Mouse (Mus musculus): ENCODE results near the gene Dip2b. TPM values are rescaled to one million over a fixed set of nuclear protein-coding genes. Genes with fewer than 3 reads are reported as not detected.

Gene Dip2b
- polyA plus RNA-seq (2015; fragmentation: Illumina TruSeq; extraction: RNeasy Lipid Tissue Mini Kit (QIAGEN cat#74804); ENCODE audit: insufficient read depth, low replicate concordance): 22.6 TPM

GRCm38 (mm10) chr15:100038470-100038971 is at the start of gene Dip2b:
Gene Dip2b, plus strand, starts transcription at chr15:100038664.

GRCm38 (mm10) chr15:100227663-100228534 is 189.4 kb downstream of the Dip2b start, which contains the start of gene Atf1:
Gene Atf1, plus strand, starts transcription at chr15:100227819.

Other genes starting within 250 kb of the Dip2b start
- 42.1 TPM for gene Lima1, start 163.2 kb upstream of the Dip2b start, polyA plus RNA-seq (2015; fragmentation: Illumina TruSeq; extraction: RNeasy Lipid Tissue Mini Kit (QIAGEN cat#74804); ENCODE audit: insufficient read depth, low replicate concordance)
- not detected for gene Fam186a, start 71.6 kb upstream of the Dip2b start, polyA plus RNA-seq (2015; fragmentation: Illumina TruSeq; extraction: RNeasy Lipid Tissue Mini Kit (QIAGEN cat#74804); ENCODE audit: insufficient read depth, low replicate concordance)
- 46.2 TPM for gene Larp4, start 68.6 kb upstream of the Dip2b start, polyA plus RNA-seq (2015; fragmentation: Illumina TruSeq; extraction: RNeasy Lipid Tissue Mini Kit (QIAGEN cat#74804); ENCODE audit: insufficient read depth, low replicate concordance)
- 54.8 TPM for gene Atf1, start 189.2 kb downstream of the Dip2b start, polyA plus RNA-seq (2015; fragmentation: Illumina TruSeq; extraction: RNeasy Lipid Tissue Mini Kit (QIAGEN cat#74804); ENCODE audit: insufficient read depth, low replicate concordance)
- not detected for gene Tmprss12, start 242.2 kb downstream of the Dip2b start, polyA plus RNA-seq (2015; fragmentation: Illumina TruSeq; extraction: RNeasy Lipid Tissue Mini Kit (QIAGEN cat#74804); ENCODE audit: insufficient read depth, low replicate concordance)

Data from spleen, adult 10 weeks (tissue).